Mouse (Mus musculus) heart, postnatal 36 days (tissue): ENCODE results near the gene Arnt2. TPM values are rescaled to one million over a fixed set of nuclear protein-coding genes. Genes with fewer than 3 reads are reported as not detected.
A peak's percentile ranks its signal among the peaks of the same experiment; 100 is the strongest.

ENCODE experiments used
- DNase-seq, 2 experiments: peaks; one replicate each; pipeline ENCODE4 v3.0.0; 2021 to 2022
- intact Hi-C: fragments of 180-260 bp; cut with DNase I; formaldehyde crosslinking; loops from one replicate; pipeline ENCODE4 v1.15.1; 2025
- total RNA-seq, 2 experiments: library from RNA; stranded (reverse); gene quantifications; 2 replicates each; pipeline ENCODE4 v1.2.3; 2021

Arnt2 gene
- under 1 TPM; 0.35 to 0.42 TPM for total RNA-seq

- intact Hi-C loops: no loop called here
- DNase-seq: no peak
Measured at GRCm38 (mm10) chr7:84409896-84410521, at the start of gene Arnt2. Gene Arnt2, minus strand, starts transcription at chr7:84410176.

- intact Hi-C loops: no loop called here
- DNase-seq: no peak
Measured at GRCm38 (mm10) chr7:84451681-84452080, 41.7 kb upstream of the Arnt2 start.

GRCm38 (mm10) chr7:84449066-84449465, 39.1 kb upstream of the Arnt2 start:
- intact Hi-C loops: no loop called here
- DNase-seq: no peak

GRCm38 (mm10) chr7:84448512-84448911, 38.5 kb upstream of the Arnt2 start:
- intact Hi-C loops: no loop called here
- DNase-seq: no peak

GRCm38 (mm10) chr7:84447740-84448435, 37.9 kb upstream of the Arnt2 start:
- no peak for DNase-seq
- intact Hi-C loops: no loop called here

GRCm38 (mm10) chr7:84447060-84447459, 37.1 kb upstream of the Arnt2 start:
- peak in 1 of 2 experiments; percentile 3 for DNase-seq
- intact Hi-C loops: no loop called here

GRCm38 (mm10) chr7:84442343-84442911, 32.5 kb upstream of the Arnt2 start:
- intact Hi-C loops: no loop called here
- no peak for DNase-seq

GRCm38 (mm10) chr7:84439606-84440005, 29.6 kb upstream of the Arnt2 start:
- intact Hi-C loops: no loop called here
- DNase-seq: no peak

- no peak for DNase-seq
- intact Hi-C loops: no loop called here
Measured at GRCm38 (mm10) chr7:84434901-84435300, 24.9 kb upstream of the Arnt2 start.

GRCm38 (mm10) chr7:84432151-84432550, 22.2 kb upstream of the Arnt2 start:
- intact Hi-C loops: no loop called here
- no peak for DNase-seq

- no peak for DNase-seq
- intact Hi-C loops: no loop called here
Measured at GRCm38 (mm10) chr7:84427221-84427620, 17.2 kb upstream of the Arnt2 start.

GRCm38 (mm10) chr7:84424670-84425385, 14.9 kb upstream of the Arnt2 start:
- intact Hi-C loops: no loop called here
- DNase-seq: no peak

- intact Hi-C loops: no loop called here
- no peak for DNase-seq
Measured at GRCm38 (mm10) chr7:84421753-84422152, 11.8 kb upstream of the Arnt2 start.

GRCm38 (mm10) chr7:84421291-84421665, 11.3 kb upstream of the Arnt2 start:
- intact Hi-C loops: no loop called here
- no peak for DNase-seq

- DNase-seq: no peak
- intact Hi-C loops: no loop called here
Measured at GRCm38 (mm10) chr7:84420581-84421290, 10.8 kb upstream of the Arnt2 start.

GRCm38 (mm10) chr7:84417441-84417840, 7.5 kb upstream of the Arnt2 start:
- intact Hi-C loops: no loop called here
- DNase-seq: no peak

GRCm38 (mm10) chr7:84412570-84412969, 2.6 kb upstream of the Arnt2 start:
- no peak for DNase-seq

GRCm38 (mm10) chr7:84409241-84409895, 608 bp downstream of the Arnt2 start:
- intact Hi-C loops: no loop called here
- no peak for DNase-seq

More at GRCm38 (mm10) chr7:84412570-84412969, 2.6 kb upstream of the Arnt2 start:
- intact Hi-C loops: no loop called here

- DNase-seq: no peak
- intact Hi-C loops: no loop called here
Measured at GRCm38 (mm10) chr7:84408282-84408681, 1.7 kb downstream of the Arnt2 start.

GRCm38 (mm10) chr7:84403371-84403770, 6.6 kb downstream of the Arnt2 start:
- DNase-seq: no peak

More at GRCm38 (mm10) chr7:84403371-84403770, 6.6 kb downstream of the Arnt2 start:
- intact Hi-C loops: no loop called here
